Mouse (Mus musculus) layer of hippocampus, postnatal 10 days (tissue): Measurements from ENCODE around the gene Rad9a. TPM values are rescaled to one million over a fixed set of nuclear protein-coding genes. Genes with fewer than 3 reads are reported as not detected.

Experiments used
- DNase-seq, 2 experiments: peaks; one replicate each; pipeline ENCODE4 v3.0.0; 2021; ENCODE audit warnings: low spot score in 2 of 2
- total RNA-seq, 2 experiments: library from RNA; stranded (reverse); gene quantifications; 2 replicates each; pipeline ENCODE4 v1.2.3; 2021

The Rad9a gene
- total RNA-seq, 2 experiments from 2014 or later = 8.0 to 8.9 TPM

GRCm38 (mm10) chr19:4166678-4167476 is 34.6 kb downstream of the Rad9a start:
- DNase-seq = no peak

- peak in 1 of 2 experiments; percentile 10 for DNase-seq
These were observed 36.7 kb downstream of the Rad9a start for GRCm38 (mm10) chr19:4164721-4165120.

- DNase-seq = peak in 1 of 2 experiments; percentile 3
These were observed 37.4 kb downstream of the Rad9a start for GRCm38 (mm10) chr19:4164100-4164499.

- DNase-seq = no peak
These were observed 37.9 kb downstream of the Rad9a start for GRCm38 (mm10) chr19:4163543-4163887.

GRCm38 (mm10) chr19:4162646-4163542 is 38.6 kb downstream of the Rad9a start, which contains the start of gene Rps6kb2:
Gene Rps6kb2 (minus strand): TSS chr19:4163354.
- peak; percentile 97 for DNase-seq

- no peak for DNase-seq
These were observed 42.4 kb downstream of the Rad9a start for GRCm38 (mm10) chr19:4159049-4159448.

GRCm38 (mm10) chr19:4156771-4157170 is 44.7 kb downstream of the Rad9a start:
- no peak for DNase-seq

- DNase-seq = no peak
These were observed 45.3 kb downstream of the Rad9a start for GRCm38 (mm10) chr19:4156073-4156579.

GRCm38 (mm10) chr19:4155223-4156072 is 46.0 kb downstream of the Rad9a start:
- no peak for DNase-seq

GRCm38 (mm10) chr19:4154437-4155222 is 46.8 kb downstream of the Rad9a start:
- DNase-seq = no peak

- DNase-seq = no peak
These were observed 48.2 kb downstream of the Rad9a start, which contains the start of gene Ptprcap for GRCm38 (mm10) chr19:4153232-4153654. Gene Ptprcap (plus strand): TSS chr19:4153604.

- DNase-seq = no peak
These were observed 48.8 kb downstream of the Rad9a start for GRCm38 (mm10) chr19:4152445-4153231.

- DNase-seq = no peak
These were observed 49.6 kb downstream of the Rad9a start for GRCm38 (mm10) chr19:4151898-4152297.

GRCm38 (mm10) chr19:4151488-4151860 is 50.0 kb downstream of the Rad9a start:
- DNase-seq = no peak

- DNase-seq = no peak
These were observed 50.6 kb downstream of the Rad9a start for GRCm38 (mm10) chr19:4150567-4151487.

- DNase-seq = no peak
These were observed 51.5 kb downstream of the Rad9a start for GRCm38 (mm10) chr19:4149764-4150461.

GRCm38 (mm10) chr19:4149283-4149682 is 52.2 kb downstream of the Rad9a start:
- DNase-seq = no peak

GRCm38 (mm10) chr19:4148819-4149218 is 52.6 kb downstream of the Rad9a start:
- no peak for DNase-seq
